Mouse (Mus musculus) CH12.LX (cell line): ENCODE results near the gene Traf3. TPM values are rescaled to one million over a fixed set of nuclear protein-coding genes. Genes with fewer than 3 reads are reported as not detected.

Experiments
- DNase-seq: peaks from one replicate; pipeline ENCODE4 v3.0.0-alpha.2; 2013; ENCODE audit errors: extremely low read depth
- H3K27ac ChIP-seq: 2 replicates; pipeline ENCODE4 v1.5.1; 2012; ENCODE audit warnings: low read depth, mild to moderate bottlenecking, control low read depth, moderate library complexity; ENCODE audit not compliant: insufficient read depth
- H3K27me3 ChIP-seq: replicated peaks from 2 replicates; pipeline ENCODE3; 2012; ENCODE audit warnings: inconsistent platforms
- H3K36me3 ChIP-seq, 2 experiments: replicated peaks in 1 of 2; 2 replicates each; pipeline versions ENCODE3 to v1.6.1; 2012; ENCODE audit warnings: inconsistent platforms in 1 of 2, low read length in 1 of 2, mild to moderate bottlenecking in 1 of 2, mixed read lengths in 1 of 2, moderate library complexity in 1 of 2; ENCODE audit not compliant: control insufficient read depth in 1 of 2, insufficient read depth in 1 of 2
- H3K4me1 ChIP-seq, 2 experiments: 2 replicates each; pipeline ENCODE4 v1.6.1; 2012; ENCODE audit warnings: inconsistent platforms in 1 of 2, moderate library complexity in 1 of 2; ENCODE audit not compliant: insufficient read depth in 2 of 2, control insufficient read depth in 1 of 2
- H3K4me2 ChIP-seq: 2 replicates; pipeline ENCODE4 v1.6.1; 2012; ENCODE audit warnings: low read depth, mild to moderate bottlenecking, control low read depth; ENCODE audit not compliant: poor library complexity, insufficient read depth, severe bottlenecking
- H3K4me3 ChIP-seq, 3 experiments: fragments of 150-350 bp in 1 of 3; sonication (generic) in 1 of 3; replicated peaks in 1 of 3; 2 replicates each; pipeline versions ENCODE3 to v1.5.1; 2011 to 2012; ENCODE audit warnings: low read depth in 2 of 3, low read length in 2 of 3, mild to moderate bottlenecking in 2 of 3, moderate library complexity in 2 of 3, control low read depth in 1 of 3, improper control_type of control experiment in 1 of 3, inconsistent platforms in 1 of 3, mixed read lengths in 1 of 3; ENCODE audit not compliant: poor library complexity in 1 of 3
- H3K79me2 ChIP-seq: replicated peaks from 2 replicates; pipeline ENCODE4 v1.6.1; 2012; ENCODE audit warnings: mild to moderate bottlenecking, moderate library complexity; ENCODE audit not compliant: control insufficient read depth, poor library complexity, insufficient read depth, severe bottlenecking; ENCODE audit errors: extremely low read depth
- H3K9ac ChIP-seq: 2 replicates; pipeline ENCODE4 v1.6.1; 2012; ENCODE audit warnings: low read depth, mild to moderate bottlenecking, control low read depth, moderate library complexity; ENCODE audit not compliant: insufficient read depth
- H3K9me3 ChIP-seq: replicated peaks from 2 replicates; pipeline ENCODE3; 2012; ENCODE audit warnings: low read length, inconsistent platforms, mixed read lengths
- CTCF ChIP-seq, 2 experiments: IDR thresholded peaks in 1 of 2; conservative IDR thresholded peaks in 1 of 2; 2 replicates each; pipeline ENCODE4 v1.5.1; 2011 to 2012; ENCODE audit warnings: low read depth in 2 of 2, low read length in 2 of 2, improper control_type of control experiment in 1 of 2, inconsistent platforms in 1 of 2, mild to moderate bottlenecking in 1 of 2, moderate library complexity in 1 of 2
- ELF1 ChIP-seq: IDR thresholded peaks from 2 replicates; pipeline ENCODE4 v1.6.1; 2014; ENCODE audit warnings: low read depth, mild to moderate bottlenecking, inconsistent platforms, low read length, improper control_type of control experiment
- EP300 ChIP-seq: IDR thresholded peaks from 2 replicates; pipeline ENCODE4 v1.6.1; 2011; ENCODE audit warnings: low read length, improper control_type of control experiment
- GABPA ChIP-seq: IDR thresholded peaks from 2 replicates; pipeline ENCODE4 v1.6.1; 2012; ENCODE audit warnings: low read depth, low read length, improper control_type of control experiment, inconsistent platforms; ENCODE audit not compliant: insufficient replicate concordance
- IRF4 ChIP-seq: IDR thresholded peaks from 2 replicates; pipeline ENCODE4 v1.6.1; 2014; ENCODE audit warnings: low read depth, mild to moderate bottlenecking, inconsistent platforms, low read length, improper control_type of control experiment
- MAX ChIP-seq: IDR thresholded peaks from 2 replicates; pipeline ENCODE4 v1.6.1; 2011; ENCODE audit warnings: low read length, improper control_type of control experiment
- MXI1 ChIP-seq: IDR thresholded peaks from 2 replicates; pipeline ENCODE4 v1.6.1; 2011; ENCODE audit warnings: mild to moderate bottlenecking, low read depth, low read length, improper control_type of control experiment
- MYC ChIP-seq: IDR thresholded peaks from 2 replicates; pipeline ENCODE4 v1.6.1; 2011; ENCODE audit warnings: low read depth, mild to moderate bottlenecking, improper control_type of control experiment, low read length
- NELFE ChIP-seq: IDR thresholded peaks from 2 replicates; pipeline ENCODE4 v1.6.1; 2011; ENCODE audit warnings: low read depth, low read length, improper control_type of control experiment
- PAX5 ChIP-seq: IDR thresholded peaks from 2 replicates; pipeline ENCODE4 v1.6.1; 2012; ENCODE audit warnings: low read length, inconsistent platforms, mixed read lengths
- RAD21 ChIP-seq: IDR thresholded peaks from 2 replicates; pipeline ENCODE4 v1.6.1; 2011; ENCODE audit warnings: low read depth, mild to moderate bottlenecking, low read length, improper control_type of control experiment, moderate library complexity
- SMC3 ChIP-seq: IDR thresholded peaks from 2 replicates; pipeline ENCODE4 v1.6.1; 2011; ENCODE audit warnings: low read depth, low read length, improper control_type of control experiment
- UBTF ChIP-seq: IDR thresholded peaks from 2 replicates; pipeline ENCODE4 v1.6.1; 2012; ENCODE audit warnings: low read depth, mild to moderate bottlenecking, inconsistent platforms, low read length, improper control_type of control experiment, moderate library complexity
- USF2 ChIP-seq: conservative IDR thresholded peaks from 2 replicates; pipeline ENCODE4 v1.6.1; 2011; ENCODE audit warnings: low read depth, low read length, improper control_type of control experiment
- ZMIZ1 ChIP-seq: IDR thresholded peaks from 2 replicates; pipeline ENCODE4 v1.6.1; 2012; ENCODE audit warnings: low read depth, mild to moderate bottlenecking, inconsistent platforms, low read length, improper control_type of control experiment
- dilution Hi-C: fragments of 300-500 bp; cut with MboI; formaldehyde crosslinking; loops from 2 replicates; pipeline ENCODE4 v1.14.3; 2020; ENCODE audit warnings: low sequenced_read_pairs; ENCODE audit not compliant: extremely low pct_unique_long_range_greater_than_20kb, extremely low pct_ligation_motif_present
- in situ Hi-C: fragments of 300-500 bp; cut with MboI; formaldehyde crosslinking; loops from 3 replicates; pipeline ENCODE4 v1.14.3; 2019; ENCODE audit warnings: low sequenced_read_pairs, low pct_ligation_motif_present, low pct_unique_long_range_greater_than_20kb, mixed read lengths
- polyA plus RNA-seq: library from polyadenylated mRNA; unstranded; fragments of >175 nt; gene quantifications from 2 replicates; pipeline ENCODE4 v1.2.1, GENCODE M21; 2012; ENCODE audit warnings: low read depth; ENCODE audit not compliant: insufficient read length
- total RNA-seq, 2 experiments: library from RNA; depleted of rRNA; stranded (reverse); fragments of 300-350 nt in 1 of 2; fragments of >200 nt in 1 of 2; gene quantifications; 2 replicates each; pipeline ENCODE4 v1.2.3; 2012 to 2014

Traf3 gene
- total and polyA plus RNA-seq, 3 experiments = 10.9 to 33.1 (median 17.5) TPM

- in situ Hi-C loops (loop anchor here (10.0 kb wide), 1 partner anchor 142 kb away; the partner anchor contains the start of gene Exoc3l4), dilution Hi-C loops (no loop called here)
- H3K27ac ChIP-seq = no peak overlapping the region
- H3K36me3 ChIP-seq = peaks cover 33 to 71% of the 10 kb centered on the region in 2 experiments
- TF ChIP-seq SMC3 (peak; percentile 84), RAD21 (peak; percentile 88), NELFE (peak; percentile 53; the same call in 1 of the 2 replicates), MAX (peak; percentile 88), CTCF (conservative IDR thresholded peaks at IDR 0.05 in 1 of 2, IDR thresholded peaks at IDR 0.05 in 1 of 2; ENCODE audit: low read depth in 2 of 2, low read length in 2 of 2) (peak; percentile 68 to 95), UBTF (no peak), MXI1 (0 out of 2 replicates have a peak, but pooled peaks have one; percentile 28), MYC (peak; percentile 93), IRF4 (peak; percentile 52), EP300 (no peak), USF2 (no peak), ELF1 (no peak)
- TF ChIP-seq, all 38 proteins: peak for 8
- no peak overlapping the region for H3K4me2 ChIP-seq
- H3K9ac ChIP-seq = no peak overlapping the region
- H3K4me1 ChIP-seq = peaks cover 4 to 13% of the 10 kb centered on the region in 2 experiments; a peak in 2 of 4 replicates
- peak; percentile 79 for DNase-seq
- no peak overlapping the region for H3K4me3 ChIP-seq
- no peaks in the 10 kb centered on the region for H3K27me3 ChIP-seq
- no peaks in the 10 kb centered on the region for H3K79me2 ChIP-seq
- peaks cover 8% of the 10 kb centered on the region for H3K9me3 ChIP-seq
Observed at GRCm38 (mm10) chr12:111272420-111272819, 106.2 kb downstream of the Traf3 start.

- Histone ChIP-seq H3K9ac (no peak overlapping the region), H3K27me3 (no peaks in the 10 kb centered on the region), H3K4me3 (no peak overlapping the region), H3K4me1 (peaks cover 4 to 9% of the 10 kb centered on the region in 2 experiments; a peak in 2 of 4 replicates), H3K9me3 (peaks cover 10% of the 10 kb centered on the region), H3K36me3 (peaks cover 33 to 56% of the 10 kb centered on the region in 2 experiments), H3K79me2 (no peaks in the 10 kb centered on the region), H3K4me2 (no peak overlapping the region), H3K27ac (no peak overlapping the region)
- no peak for DNase-seq
- TF ChIP-seq RAD21 (no peak), ELF1 (no peak), GABPA (no peak), PAX5 (no peak), ZMIZ1 (no peak), MAX (no peak)
- in situ Hi-C loops = loop anchor here (10.0 kb wide), 1 partner anchor 141 kb away; the partner anchor contains the start of gene Exoc3l4
- dilution Hi-C loops = no loop called here
Observed at GRCm38 (mm10) chr12:111274006-111274405, 107.8 kb downstream of the Traf3 start.
